Comparison of ENCODE assay signal across 9 mouse cellular contexts in the genomic region with DNA sequence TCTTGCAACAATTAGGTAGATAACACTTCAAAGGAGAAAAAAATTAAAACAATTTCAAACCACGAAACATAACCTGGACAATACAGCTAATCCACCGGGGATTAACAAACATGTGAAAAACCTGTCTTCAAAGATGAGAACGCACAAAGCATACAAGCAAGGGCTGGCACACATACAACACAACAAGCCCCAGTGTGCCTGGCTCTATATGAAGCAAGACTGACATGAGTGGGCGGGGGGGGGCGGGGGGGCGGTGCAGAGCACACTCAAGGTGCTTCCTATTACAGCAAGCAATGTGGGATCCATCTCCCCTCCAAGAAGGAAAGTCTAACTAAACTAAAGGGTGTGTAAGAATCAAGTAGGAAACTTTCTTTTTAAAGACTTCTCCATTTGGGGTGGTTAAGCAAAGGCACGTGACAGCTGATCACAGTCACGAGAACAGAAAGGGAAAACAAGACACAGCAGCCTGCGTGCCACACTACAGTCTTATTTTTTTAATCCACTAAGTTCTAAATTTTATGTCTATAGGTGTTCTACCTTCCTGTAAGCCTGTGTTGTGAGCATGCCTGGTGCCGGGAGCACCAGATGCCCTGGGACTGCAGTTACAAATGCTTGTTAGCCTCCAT. TPM values are rescaled to one million over a fixed set of nuclear protein-coding genes. Genes with fewer than 3 reads are reported as not detected.
DNase-seq lines count a peak whose midpoint lies in the region; ATAC-seq and TF ChIP-seq lines count a peak whose summit lies in the region.
"Had no signal": no experiment of that assay in that cellular context is flagged by ENCODE, and none has a peak within 500 bp of the region (broad histone marks: within the 10 kb centered on the region; RNA-seq: fewer than 3 reads in every experiment).

No protein-coding gene starts in this region.

- WGBS in heart, postnatal 0 days = 60% methylated on average over 10 of the region's 10 CpGs
- WGBS in lung, embryonic 16.5 days = 51% methylated on average over 10 of the region's 10 CpGs

- H3K27me3 ChIP-seq in erythroblast, embryonic 14.5 days (ENCODE audit: control insufficient read depth) = no peaks in the 10 kb centered on the region
- no peaks in the 10 kb centered on the region for H3K27me3 ChIP-seq in CH12.LX (replicated peaks)
- H3K27me3 ChIP-seq in heart, postnatal 0 days (ENCODE audit: control insufficient read depth, insufficient read depth, low read length) = no peaks in the 10 kb centered on the region
- no peaks in the 10 kb centered on the region for H3K27me3 ChIP-seq in lung, embryonic 16.5 days (ENCODE audit: control insufficient read depth, insufficient read depth, low read depth, low read length)

- TF ChIP-seq RAD21 in CH12.LX (IDR thresholded peaks at IDR 0.05; ENCODE audit: low read depth, low read length) = no peak

- dilution Hi-C loops in CH12.LX (cut with MboI; ENCODE audit: extremely low pct_ligation_motif_present, extremely low pct_unique_long_range_greater_than_20kb, low sequenced_read_pairs) = no loop called here

- peak overlapping the region; percentile 31 for H3K4me2 ChIP-seq in CH12.LX (ENCODE audit: insufficient read depth, low read depth, poor library complexity, severe bottlenecking)
- peak overlapping the region; percentile 34 for H3K4me2 ChIP-seq in heart, postnatal 0 days (ENCODE audit: low read depth, low read length)
- peak overlapping the region; percentile 39 for H3K4me2 ChIP-seq in lung, embryonic 16.5 days (ENCODE audit: low read depth, low read length)

- no peak for TF ChIP-seq EP300 in CH12.LX (IDR thresholded peaks at IDR 0.05; ENCODE audit: low read length)
- TF ChIP-seq EP300 in heart, postnatal 0 days (IDR thresholded peaks at IDR 0.05; ENCODE audit: low read depth) = no peak

- no peak for DNase-seq in CH12.LX (ENCODE audit: extremely low read depth)
- no peak for DNase-seq in heart, postnatal 0 days (ENCODE audit: low spot score)
- DNase-seq in urinary bladder, postnatal 25 days (ENCODE audit: low spot score) = no peak
- DNase-seq in left cerebral cortex, postnatal 10 days (ENCODE audit: extremely low spot score in 1 of 2, low spot score in 2 of 2) = no peak
- no peak for DNase-seq in cerebellum, adult 18-20 months
- DNase-seq: cerebellum, adult 11 months had no signal

- in situ Hi-C loops in CH12.LX (cut with MboI; ENCODE audit: low pct_ligation_motif_present, low pct_unique_long_range_greater_than_20kb, low sequenced_read_pairs) = no loop called here

- H3K79me2 ChIP-seq in CH12.LX (replicated peaks; ENCODE audit: control insufficient read depth, extremely low read depth, insufficient read depth, poor library complexity, severe bottlenecking) = no peaks in the 10 kb centered on the region; the same call in 1 of the 2 replicates

- TF ChIP-seq POLR2A in CH12.LX (IDR thresholded peaks at IDR 0.05; ENCODE audit: low read depth, low read length) = no peak

- H3K27ac ChIP-seq in CH12.LX (ENCODE audit: insufficient read depth, low read depth) = no peak overlapping the region
- H3K27ac ChIP-seq in heart, postnatal 0 days (ENCODE audit: low read depth) = peak overlapping the region; percentile 27; the same call in 1 of the 2 replicates
- H3K27ac ChIP-seq in lung, embryonic 16.5 days (ENCODE audit: low read length) = peak overlapping the region; percentile 34; the same call in 1 of the 2 replicates

- ATAC-seq in erythroblast, adult 5-6 weeks (replicated peaks; ENCODE audit: low FRiP score, poor library complexity, severe bottlenecking) = no peak
- no peak for ATAC-seq in heart, postnatal 0 days (ENCODE audit: insufficient read depth, low read depth)
- ATAC-seq in lung, embryonic 16.5 days (ENCODE audit: low read depth) = peak; percentile 23; the same call in 1 of the 2 replicates

- peak overlapping the region; percentile 31 for H3K4me3 ChIP-seq in erythroblast, embryonic 14.5 days (replicated peaks)
- no peak overlapping the region for H3K4me3 ChIP-seq in CH12.LX (replicated peaks in 1 of 3; ENCODE audit: low read depth in 2 of 3, low read length in 2 of 3, poor library complexity in 1 of 3)
- no peak overlapping the region for H3K4me3 ChIP-seq in heart, postnatal 0 days (ENCODE audit: low read depth, low read length)
- no peak overlapping the region for H3K4me3 ChIP-seq in lung, embryonic 16.5 days (ENCODE audit: low read length)

- no peak for TF ChIP-seq CTCF in CH12.LX (conservative IDR thresholded peaks at IDR 0.05 in 1 of 2, IDR thresholded peaks at IDR 0.05 in 1 of 2; ENCODE audit: low read depth in 2 of 2, low read length in 2 of 2)
- TF ChIP-seq CTCF in heart, postnatal 0 days (IDR thresholded peaks at IDR 0.05; ENCODE audit: low read depth) = no peak

- peaks cover 4% of the 10 kb centered on the region for H3K4me1 ChIP-seq in erythroblast, embryonic 14.5 days (ENCODE audit: control insufficient read depth)
- H3K4me1 ChIP-seq in CH12.LX (ENCODE audit: control insufficient read depth in 1 of 2, insufficient read depth in 2 of 2) = peaks cover 8 to 59% of the 10 kb centered on the region in 2 experiments
- peaks cover 40% of the 10 kb centered on the region for H3K4me1 ChIP-seq in heart, postnatal 0 days (ENCODE audit: control insufficient read depth, insufficient read depth)
- H3K4me1 ChIP-seq in lung, embryonic 16.5 days (replicated peaks; ENCODE audit: control insufficient read depth, insufficient read depth, low read length) = peaks cover 15% of the 10 kb centered on the region

- intact Hi-C loops in left cerebral cortex, postnatal 10 days (cut with DNase I) = no loop called here

- no peaks in the 10 kb centered on the region for H3K9me3 ChIP-seq in erythroblast, embryonic 14.5 days (ENCODE audit: control insufficient read depth, low read length)
- no peaks in the 10 kb centered on the region for H3K9me3 ChIP-seq in CH12.LX (replicated peaks; ENCODE audit: low read length)
- no peaks in the 10 kb centered on the region for H3K9me3 ChIP-seq in heart, postnatal 0 days (replicated peaks; ENCODE audit: control insufficient read depth, low read length)
- no peaks in the 10 kb centered on the region for H3K9me3 ChIP-seq in lung, embryonic 16.5 days (ENCODE audit: control insufficient read depth, low read length)

- peaks cover 2% of the 10 kb centered on the region; the same call in 1 of the 2 replicates for H3K36me3 ChIP-seq in erythroblast, embryonic 14.5 days (ENCODE audit: control insufficient read depth)
- peaks cover 11 to 30% of the 10 kb centered on the region in 2 experiments for H3K36me3 ChIP-seq in CH12.LX (replicated peaks in 1 of 2; ENCODE audit: control insufficient read depth in 1 of 2, insufficient read depth in 1 of 2, low read length in 1 of 2)
- H3K36me3 ChIP-seq in heart, postnatal 0 days (replicated peaks; ENCODE audit: control insufficient read depth, insufficient read depth, low read length) = peaks cover 21% of the 10 kb centered on the region
- H3K36me3 ChIP-seq in lung, embryonic 16.5 days (ENCODE audit: control insufficient read depth, insufficient read depth, low read length) = peaks cover 5% of the 10 kb centered on the region; the same call in 1 of the 2 replicates

- H3K9ac ChIP-seq in CH12.LX (ENCODE audit: insufficient read depth, low read depth) = peak overlapping the region; percentile 4; the same call in 1 of the 2 replicates
- H3K9ac ChIP-seq in heart, postnatal 0 days (replicated peaks; ENCODE audit: low read depth, low read length) = peak overlapping the region; percentile 8; the same call in 1 of the 2 replicates
- no peak overlapping the region for H3K9ac ChIP-seq in lung, embryonic 16.5 days (ENCODE audit: low read length)

TF ChIP-seq in CH12.LX, 34 proteins besides CTCF, POLR2A, EP300 and RAD21:
- 0 out of 2 replicates have a peak, but pooled peaks have one; percentile 29 for TF ChIP-seq MYC (IDR thresholded peaks at IDR 0.05; ENCODE audit: low read depth, low read length)
- no peak for TF ChIP-seq MXI1 (IDR thresholded peaks at IDR 0.05; ENCODE audit: low read depth, low read length)
- peak; percentile 97 for TF ChIP-seq BHLHE40 (IDR thresholded peaks at IDR 0.05; ENCODE audit: low read depth, low read length)
- TF ChIP-seq ETS1 (conservative IDR thresholded peaks at IDR 0.05; ENCODE audit: low read depth, low read length) = peak; percentile 16; the same call in 1 of the 2 replicates
- peak; percentile 70 for TF ChIP-seq USF1 (IDR thresholded peaks at IDR 0.05; ENCODE audit: low read depth, low read length)
- no peak for TF ChIP-seq ELF1 (IDR thresholded peaks at IDR 0.05; ENCODE audit: low read depth, low read length)
- no peak for TF ChIP-seq NELFE (IDR thresholded peaks at IDR 0.05; ENCODE audit: low read depth, low read length)
- TF ChIP-seq SIN3A (IDR thresholded peaks at IDR 0.05; ENCODE audit: low read length) = no peak
- peak; percentile 59 for TF ChIP-seq USF2 (conservative IDR thresholded peaks at IDR 0.05; ENCODE audit: low read depth, low read length)
- peak; percentile 27; the same call in 1 of the 2 replicates for TF ChIP-seq MEF2A (IDR thresholded peaks at IDR 0.05; ENCODE audit: borderline replicate concordance, low read depth, low read length)
- TF ChIP-seq MAX (IDR thresholded peaks at IDR 0.05; ENCODE audit: low read length) = no peak; the same call in 1 of the 2 replicates
- no peak for TF ChIP-seq RCOR1 (conservative IDR thresholded peaks at IDR 0.05; ENCODE audit: low read depth, low read length)
- TF ChIP-seq E2F4 (IDR thresholded peaks at IDR 0.05; ENCODE audit: insufficient replicate concordance, low read depth, low read length) = no peak

RNA-seq across cellular contexts. Expression of a gene that starts 42.3 kb away (rescaled TPM):
- not detected in 2 replicates for polyA plus RNA-seq in erythroblast, embryonic 14.5 days (2012)
- total RNA-seq in erythroblast, adult 5-6 weeks (2015; ENCODE audit: low replicate concordance) = 4.0 and 7.5 TPM in 2 replicates
- 2.5 and 5.7 TPM in 2 replicates for total RNA-seq in erythroblast, adult 5-6 weeks (2017; ENCODE audit: low replicate concordance)
- total RNA-seq in CH12.LX (2012; rRNA removed) (11.8 and 13.4 TPM in 2 replicates), CH12.LX (2014; rRNA removed) (10.6 and 11.0 TPM in 2 replicates)
- polyA plus RNA-seq in CH12.LX (2012; ENCODE audit: insufficient read length, low read depth) = 20.3 and 21.7 TPM in 2 replicates
- 13.9 and 19.2 TPM in 2 replicates for total RNA-seq in heart, postnatal 0 days (2014; rRNA removed; ENCODE audit: low replicate concordance)
- 7.8 and 8.6 TPM in 2 replicates for polyA plus RNA-seq in heart, postnatal 0 days (2015; fragmentation: Nextera tagmentation; extraction: Ambion mirVana)
- polyA plus RNA-seq in lung, embryonic 16.5 days (2015; fragmentation: Nextera tagmentation; extraction: Ambion mirVana) = 11.1 and 12.1 TPM in 2 replicates
- total RNA-seq in left cerebral cortex, postnatal 10 days (2021) = 10 to 100 TPM; 99.1 to 99.3 TPM
